Mouse (Mus musculus): ENCODE results near the gene Mrpl19. TPM values are rescaled to one million over a fixed set of nuclear protein-coding genes. Genes with fewer than 3 reads are reported as not detected.
A peak's percentile ranks its signal among the peaks of the same experiment; 100 is the strongest.

Gene Mrpl19
- 22.9 and 36.0 TPM in 2 replicates for total RNA-seq (2021)
- long read RNA-seq, full-length matches to known transcripts, result 16 of 23 reads
- long read RNA-seq, partial matches to known transcripts, result 0 of 23 reads
- long read RNA-seq, other reads (novel, unspliced or antisense), result 7 of 23 reads

GRCm38 (mm10) chr6:81965296-81966067 lies at the start of gene Mrpl19:
Gene Mrpl19, minus strand, starts transcription at chr6:81965958.
- peak; percentile 86 for DNase-seq

- DNase-seq, result no peak
Observed at GRCm38 (mm10) chr6:82012392-82012791, 46.6 kb upstream of the Mrpl19 start.

- no peak for DNase-seq
Observed at GRCm38 (mm10) chr6:81990049-81990810, 24.5 kb upstream of the Mrpl19 start.

- no peak for DNase-seq
Observed at GRCm38 (mm10) chr6:81988341-81988740, 22.6 kb upstream of the Mrpl19 start.

GRCm38 (mm10) chr6:81987580-81987979 lies 21.8 kb upstream of the Mrpl19 start:
- peak; percentile 40 for DNase-seq

GRCm38 (mm10) chr6:81987010-81987409 lies 21.3 kb upstream of the Mrpl19 start:
- DNase-seq, result peak; percentile 87

- DNase-seq, result no peak
Observed at GRCm38 (mm10) chr6:81986599-81986998, 20.8 kb upstream of the Mrpl19 start.

- DNase-seq, result no peak
Observed at GRCm38 (mm10) chr6:81986171-81986570, 20.4 kb upstream of the Mrpl19 start.

GRCm38 (mm10) chr6:81979286-81979685 lies 13.5 kb upstream of the Mrpl19 start:
- DNase-seq, result no peak

- DNase-seq, result peak; percentile 79
Observed at GRCm38 (mm10) chr6:81975971-81976621, 10.3 kb upstream of the Mrpl19 start.

- DNase-seq, result no peak
Observed at GRCm38 (mm10) chr6:81972595-81972994, 6.8 kb upstream of the Mrpl19 start.

- no peak for DNase-seq
Observed at GRCm38 (mm10) chr6:81971196-81971595, 5.4 kb upstream of the Mrpl19 start.

- no peak for DNase-seq
Observed at GRCm38 (mm10) chr6:81966068-81966544, 348 bp upstream of the Mrpl19 start.

- no peak for DNase-seq
Observed at GRCm38 (mm10) chr6:81960284-81960683, 5.5 kb downstream of the Mrpl19 start.

GRCm38 (mm10) chr6:81959866-81960265 lies 5.9 kb downstream of the Mrpl19 start:
- no peak for DNase-seq

- DNase-seq, result no peak
Observed at GRCm38 (mm10) chr6:81957992-81958391, 7.8 kb downstream of the Mrpl19 start.

- DNase-seq, result no peak
Observed at GRCm38 (mm10) chr6:81956399-81956798, 9.4 kb downstream of the Mrpl19 start.

GRCm38 (mm10) chr6:81955133-81955532 lies 10.6 kb downstream of the Mrpl19 start:
- DNase-seq, result no peak

- DNase-seq, result no peak
Observed at GRCm38 (mm10) chr6:81946906-81947305, 18.9 kb downstream of the Mrpl19 start.

- DNase-seq, result no peak
Observed at GRCm38 (mm10) chr6:81944432-81944831, 21.3 kb downstream of the Mrpl19 start.

- DNase-seq, result no peak
Observed at GRCm38 (mm10) chr6:81943281-81943680, 22.5 kb downstream of the Mrpl19 start.

- DNase-seq, result no peak
Observed at GRCm38 (mm10) chr6:81941718-81942117, 24.0 kb downstream of the Mrpl19 start.

GRCm38 (mm10) chr6:81933281-81933680 lies 32.5 kb downstream of the Mrpl19 start:
- DNase-seq, result no peak

All from adrenal gland, postnatal 25 days (tissue).